Mouse (Mus musculus): ENCODE measurements around the gene Unc80. TPM values are rescaled to one million over a fixed set of nuclear protein-coding genes. Genes with fewer than 3 reads are reported as not detected.
"Not testable (repeated sequence)": the region's sequence is repeated elsewhere in the genome, so short reads cannot be mapped to it uniquely, and the experiment has no call there.

Unc80 gene
- polyA plus RNA-seq, 1 experiment from 2014 or later, result 0.18 TPM

GRCm38 (mm10) chr1:66692780-66693392 is 224.7 kb downstream of the Unc80 start:
- no peak for ATAC-seq (replicated peaks; ENCODE audit: low FRiP score)
- Histone ChIP-seq H3K4me3 (ENCODE audit: low read depth, low read length) (no peak overlapping the region), H3K36me3 (ENCODE audit: control insufficient read depth, insufficient read depth, low read length) (no peaks in the 10 kb centered on the region), H3K4me2 (no peak overlapping the region), H3K4me1 (replicated peaks; ENCODE audit: control insufficient read depth, insufficient read depth, low read length) (no peaks in the 10 kb centered on the region), H3K27ac (ENCODE audit: low read depth, low read length) (no peak overlapping the region), H3K27me3 (replicated peaks; ENCODE audit: control insufficient read depth, insufficient read depth, low read length) (no peaks in the 10 kb centered on the region), H3K9ac (ENCODE audit: low read depth, low read length) (no peak overlapping the region), H3K9me3 (ENCODE audit: control insufficient read depth, low read length) (no peaks in the 10 kb centered on the region)
- 84% methylated on average over 8 of the region's 8 CpGs for whole genome bisulfite sequencing
- DNase-seq (ENCODE audit: low spot score), result no peak

GRCm38 (mm10) chr1:66694266-66694665 is 226.1 kb downstream of the Unc80 start:
- H3K4me3 ChIP-seq (ENCODE audit: low read depth, low read length), result no peak overlapping the region
- H3K4me2 ChIP-seq, result no peak overlapping the region
- H3K36me3 ChIP-seq (ENCODE audit: control insufficient read depth, insufficient read depth, low read length), result no peaks in the 10 kb centered on the region
- no peak overlapping the region for H3K9ac ChIP-seq (ENCODE audit: low read depth, low read length)
- H3K27ac ChIP-seq (ENCODE audit: low read depth, low read length), result no peak overlapping the region
- no peak for ATAC-seq (replicated peaks; ENCODE audit: low FRiP score)
- no peaks in the 10 kb centered on the region for H3K9me3 ChIP-seq (ENCODE audit: control insufficient read depth, low read length)
- no peak for DNase-seq (ENCODE audit: low spot score)
- H3K4me1 ChIP-seq (replicated peaks; ENCODE audit: control insufficient read depth, insufficient read depth, low read length), result no peaks in the 10 kb centered on the region
- 48% methylated on average over 5 of the region's 5 CpGs for WGBS
- no peaks in the 10 kb centered on the region for H3K27me3 ChIP-seq (replicated peaks; ENCODE audit: control insufficient read depth, insufficient read depth, low read length)

- H3K9ac ChIP-seq (ENCODE audit: low read depth, low read length), result no peak overlapping the region
- DNase-seq (ENCODE audit: low spot score) (no peak), ATAC-seq (replicated peaks; ENCODE audit: low FRiP score) (no peak)
- no peaks in the 10 kb centered on the region for H3K27me3 ChIP-seq (replicated peaks; ENCODE audit: control insufficient read depth, insufficient read depth, low read length)
- H3K4me3 ChIP-seq (ENCODE audit: low read depth, low read length), result no peak overlapping the region
- no peaks in the 10 kb centered on the region for H3K4me1 ChIP-seq (replicated peaks; ENCODE audit: control insufficient read depth, insufficient read depth, low read length)
- no peak overlapping the region for H3K27ac ChIP-seq (ENCODE audit: low read depth, low read length)
- H3K9me3 ChIP-seq (ENCODE audit: control insufficient read depth, low read length), result no peaks in the 10 kb centered on the region
- no peaks in the 10 kb centered on the region for H3K36me3 ChIP-seq (ENCODE audit: control insufficient read depth, insufficient read depth, low read length)
- 71% methylated on average over 7 of the region's 7 CpGs for WGBS
- H3K4me2 ChIP-seq, result no peak overlapping the region
Measured at GRCm38 (mm10) chr1:66695296-66695695, 227.1 kb downstream of the Unc80 start.

GRCm38 (mm10) chr1:66699630-66700029 is 231.5 kb downstream of the Unc80 start:
- 87% methylated on average over 10 of the region's 10 CpGs for WGBS
- not testable (repeated sequence) for H3K4me3 ChIP-seq (ENCODE audit: low read depth, low read length); DNase-seq (ENCODE audit: low spot score); H3K27me3 ChIP-seq (replicated peaks; ENCODE audit: control insufficient read depth, insufficient read depth, low read length); H3K4me2 ChIP-seq; H3K27ac ChIP-seq (ENCODE audit: low read depth, low read length); ATAC-seq (replicated peaks; ENCODE audit: low FRiP score); H3K9ac ChIP-seq (ENCODE audit: low read depth, low read length); H3K9me3 ChIP-seq (ENCODE audit: control insufficient read depth, low read length); H3K36me3 ChIP-seq (ENCODE audit: control insufficient read depth, insufficient read depth, low read length)
- peaks cover 16% of the 10 kb centered on the region for H3K4me1 ChIP-seq (replicated peaks; ENCODE audit: control insufficient read depth, insufficient read depth, low read length)

GRCm38 (mm10) chr1:66700149-66700692 is 232.1 kb downstream of the Unc80 start:
- ATAC-seq (replicated peaks; ENCODE audit: low FRiP score), result peak; percentile 8
- Histone ChIP-seq H3K9ac (ENCODE audit: low read depth, low read length) (no peak overlapping the region), H3K4me1 (replicated peaks; ENCODE audit: control insufficient read depth, insufficient read depth, low read length) (peaks cover 16% of the 10 kb centered on the region)

GRCm38 (mm10) chr1:66700693-66701575 is 232.8 kb downstream of the Unc80 start, which contains the start of gene Rpe:
Rpe (plus strand) TSS chr1:66700831.
- Histone ChIP-seq H3K4me2 (peak within 1 kb of the TSS; percentile 73), H3K27ac (ENCODE audit: low read depth, low read length) (peak within 1 kb of the TSS; percentile 38; the same call in 1 of the 2 replicates), H3K4me3 (ENCODE audit: low read depth, low read length) (peak within 1 kb of the TSS; percentile 76), H3K9me3 (ENCODE audit: control insufficient read depth, low read length) (no peaks in the 10 kb centered on the region), H3K4me1 (replicated peaks; ENCODE audit: control insufficient read depth, insufficient read depth, low read length) (peaks cover 16% of the 10 kb centered on the region), H3K36me3 (ENCODE audit: control insufficient read depth, insufficient read depth, low read length) (no peaks in the 10 kb centered on the region), H3K9ac (ENCODE audit: low read depth, low read length) (peak within 1 kb of the TSS; percentile 80), H3K27me3 (replicated peaks; ENCODE audit: control insufficient read depth, insufficient read depth, low read length) (no peaks in the 10 kb centered on the region)
- ATAC-seq (replicated peaks; ENCODE audit: low FRiP score) (peak; percentile 99), DNase-seq (ENCODE audit: low spot score) (peak; percentile 93)
- under 1% methylated on average over 72 of the region's 73 CpGs for WGBS

More at GRCm38 (mm10) chr1:66700149-66700692, 232.1 kb downstream of the Unc80 start:
- 47% methylated on average over 5 of the region's 5 CpGs for WGBS
- DNase-seq (ENCODE audit: low spot score), result no peak
- Histone ChIP-seq H3K36me3 (ENCODE audit: control insufficient read depth, insufficient read depth, low read length) (no peaks in the 10 kb centered on the region), H3K27me3 (replicated peaks; ENCODE audit: control insufficient read depth, insufficient read depth, low read length) (no peaks in the 10 kb centered on the region), H3K27ac (ENCODE audit: low read depth, low read length) (no peak overlapping the region), H3K4me3 (ENCODE audit: low read depth, low read length) (peak overlapping the region; percentile 76), H3K4me2 (peak overlapping the region; percentile 73), H3K9me3 (ENCODE audit: control insufficient read depth, low read length) (no peaks in the 10 kb centered on the region)

GRCm38 (mm10) chr1:66701576-66701940 is 233.4 kb downstream of the Unc80 start:
- H3K4me2 ChIP-seq, result peak overlapping the region; percentile 73
- 17% methylated on average over 2 of the region's 2 CpGs for WGBS
- DNase-seq (ENCODE audit: low spot score) (no peak), ATAC-seq (replicated peaks; ENCODE audit: low FRiP score) (no peak)
- H3K27me3 ChIP-seq (replicated peaks; ENCODE audit: control insufficient read depth, insufficient read depth, low read length), result no peaks in the 10 kb centered on the region
- H3K4me1 ChIP-seq (replicated peaks; ENCODE audit: control insufficient read depth, insufficient read depth, low read length), result peaks cover 16% of the 10 kb centered on the region
- no peak overlapping the region for H3K27ac ChIP-seq (ENCODE audit: low read depth, low read length)
- H3K9ac ChIP-seq (ENCODE audit: low read depth, low read length), result peak overlapping the region; percentile 80
- peak overlapping the region; percentile 76 for H3K4me3 ChIP-seq (ENCODE audit: low read depth, low read length)
- H3K9me3 ChIP-seq (ENCODE audit: control insufficient read depth, low read length), result no peaks in the 10 kb centered on the region
- H3K36me3 ChIP-seq (ENCODE audit: control insufficient read depth, insufficient read depth, low read length), result no peaks in the 10 kb centered on the region; the same call in none of the 2 replicates

- H3K4me3 ChIP-seq (ENCODE audit: low read depth, low read length), result peak overlapping the region; percentile 12; the same call in 1 of the 2 replicates
- peaks cover 16% of the 10 kb centered on the region for H3K4me1 ChIP-seq (replicated peaks; ENCODE audit: control insufficient read depth, insufficient read depth, low read length)
- H3K27ac ChIP-seq (ENCODE audit: low read depth, low read length), result no peak overlapping the region
- 56% methylated on average over 4 of the region's 4 CpGs for WGBS
- H3K9me3 ChIP-seq (ENCODE audit: control insufficient read depth, low read length), result no peaks in the 10 kb centered on the region
- no peaks in the 10 kb centered on the region for H3K27me3 ChIP-seq (replicated peaks; ENCODE audit: control insufficient read depth, insufficient read depth, low read length)
- no peak for DNase-seq (ENCODE audit: low spot score)
- ATAC-seq (replicated peaks; ENCODE audit: low FRiP score), result no peak; the same call in 1 of the 2 replicates
- peak overlapping the region; percentile 73 for H3K4me2 ChIP-seq
- H3K9ac ChIP-seq (ENCODE audit: low read depth, low read length), result no peak overlapping the region
- H3K36me3 ChIP-seq (ENCODE audit: control insufficient read depth, insufficient read depth, low read length), result peaks cover 5% of the 10 kb centered on the region
Measured at GRCm38 (mm10) chr1:66702623-66703345, 234.6 kb downstream of the Unc80 start.

Measured in liver, embryonic 11.5 days (tissue).